Mouse (Mus musculus) liver, embryonic 14.5 days (tissue): Measurements from ENCODE around the gene Gadl1. TPM values are rescaled to one million over a fixed set of nuclear protein-coding genes. Genes with fewer than 3 reads are reported as not detected.
A peak's percentile ranks its signal among the peaks of the same experiment; 100 is the strongest.

Source experiments
- ATAC-seq: fragments of 200-750 bp; cut with Nextera tagmentation; 2 replicates; pipeline ENCODE4 v1.8.0; 2017; ENCODE audit warnings: moderate number of reproducible peaks, mild to moderate bottlenecking, moderate library complexity; ENCODE audit not compliant: insufficient read depth
- DNase-seq, 3 experiments: peaks; one replicate each; pipeline ENCODE4 v3.0.0-alpha.2; 2012 to 2013; ENCODE audit warnings: low read depth in 3 of 3, low spot score in 3 of 3
- H3K27ac ChIP-seq: fragments of 300-500 bp; sonication (generic); 2 replicates; pipeline ENCODE4 v1.5.1; 2014; ENCODE audit warnings: moderate library complexity, mild to moderate bottlenecking, control low read depth, inconsistent platforms
- H3K27me3 ChIP-seq: fragments of 300-500 bp; sonication (generic); 2 replicates; pipeline ENCODE4 v1.6.1; 2014; ENCODE audit warnings: mild to moderate bottlenecking, low read length, moderate library complexity; ENCODE audit not compliant: control insufficient read depth, insufficient read depth
- H3K36me3 ChIP-seq: fragments of 300-500 bp; sonication (generic); replicated peaks from 2 replicates; pipeline ENCODE4 v1.6.1; 2014; ENCODE audit warnings: low read depth; ENCODE audit not compliant: control insufficient read depth, insufficient read depth
- H3K4me1 ChIP-seq, 2 experiments: fragments of 200-500 bp in 1 of 2; fragments of 300-500 bp in 1 of 2; sonication (generic) in 1 of 2; replicated peaks; 2 replicates each; pipeline ENCODE4 v1.6.1; 2012 to 2014; ENCODE audit warnings: antibody characterized with exemption in 1 of 2, inconsistent platforms in 1 of 2, low read length in 1 of 2; ENCODE audit not compliant: control insufficient read depth in 2 of 2, insufficient read depth in 2 of 2
- H3K4me2 ChIP-seq: fragments of 300-500 bp; sonication (generic); 2 replicates; pipeline ENCODE4 v1.6.1; 2014; ENCODE audit warnings: low read depth, mild to moderate bottlenecking, control low read depth, moderate library complexity
- H3K4me3 ChIP-seq, 2 experiments: fragments of 200-500 bp in 1 of 2; fragments of 300-500 bp in 1 of 2; sonication (generic) in 1 of 2; 2 replicates each; pipeline ENCODE4 v1.5.1; 2012 to 2014; ENCODE audit warnings: low read depth in 2 of 2, low read length in 2 of 2, mild to moderate bottlenecking in 2 of 2, control low read depth in 1 of 2, inconsistent platforms in 1 of 2, moderate library complexity in 1 of 2; ENCODE audit not compliant: insufficient read depth in 1 of 2
- H3K9ac ChIP-seq: fragments of 300-500 bp; sonication (generic); replicated peaks from 2 replicates; pipeline ENCODE4 v1.6.1; 2014; ENCODE audit warnings: mild to moderate bottlenecking, control low read depth, moderate library complexity
- H3K9me3 ChIP-seq: fragments of 300-500 bp; sonication (generic); 2 replicates; pipeline ENCODE4 v1.6.1; 2016; ENCODE audit warnings: low read length, mixed read lengths; ENCODE audit not compliant: control insufficient read depth
- CTCF ChIP-seq: IDR thresholded peaks from 2 replicates; pipeline ENCODE4 v1.5.1; 2016; ENCODE audit warnings: antibody characterized with exemption, low read depth, control low read depth
- EP300 ChIP-seq: IDR thresholded peaks from 2 replicates; pipeline ENCODE4 v1.6.1; 2016; ENCODE audit warnings: antibody characterized with exemption, low read depth
- WGBS: fragments of 180-500 bp; shearing (Covaris S2); extraction: QIAGEN DNeasy Blood & Tissue Kit; methylation state at CpG from one replicate; pipeline ENCODE4 v1.1.7; 2014; ENCODE audit not compliant: insufficient replicate concordance; 5-methylcytosine and 5-hydroxymethylcytosine counted together
- polyA plus RNA-seq, 2 experiments: library from polyadenylated mRNA; depleted of rRNA in 1 of 2; stranded (reverse) in 1 of 2; unstranded in 1 of 2; fragments of >200 nt; fragmentation: Nextera tagmentation in 1 of 2; extraction: Ambion mirVana in 1 of 2; gene quantifications; 2 replicates each; pipeline versions ENCODE4 v1.2.1 to v1.2.3; 2012 to 2014

Gadl1 gene
- polyA plus RNA-seq, 2 experiments, result 0.23 TPM; not detected in 1

DNA sequence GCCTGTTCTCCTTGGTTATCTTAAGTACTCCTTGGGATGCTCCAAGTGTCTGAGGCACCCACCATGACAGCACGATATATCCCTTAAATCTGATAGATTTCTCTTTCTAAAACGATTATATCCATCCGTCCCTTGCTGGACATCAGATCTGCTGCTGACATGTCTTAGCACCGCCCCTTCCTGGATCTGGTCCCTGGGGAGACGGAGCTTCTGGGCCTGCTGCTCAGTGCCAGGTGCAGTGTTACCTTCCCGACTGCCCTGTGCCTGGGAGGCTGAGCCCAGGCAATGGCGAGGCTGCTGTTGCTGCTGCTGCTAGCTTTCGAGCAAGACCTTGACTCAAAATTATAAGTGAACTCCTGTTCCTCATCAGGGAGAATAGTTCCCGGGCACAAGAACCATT, 190.8 kb downstream of the Gadl1 start:
- 65% methylated on average over 9 of the region's 9 CpGs for WGBS
- no peak for ATAC-seq
- DNase-seq, result no peak
- no peaks in the 10 kb centered on the region for H3K4me1 ChIP-seq
- H3K36me3 ChIP-seq, result no peaks in the 10 kb centered on the region
- no peak overlapping the region for H3K4me2 ChIP-seq
- H3K4me3 ChIP-seq, result no peak overlapping the region
- TF ChIP-seq CTCF, result no peak
- no peak for TF ChIP-seq EP300
- no peaks in the 10 kb centered on the region for H3K9me3 ChIP-seq
- no peak overlapping the region for H3K27ac ChIP-seq
- no peaks in the 10 kb centered on the region for H3K27me3 ChIP-seq
- H3K9ac ChIP-seq, result no peak overlapping the region

DNA sequence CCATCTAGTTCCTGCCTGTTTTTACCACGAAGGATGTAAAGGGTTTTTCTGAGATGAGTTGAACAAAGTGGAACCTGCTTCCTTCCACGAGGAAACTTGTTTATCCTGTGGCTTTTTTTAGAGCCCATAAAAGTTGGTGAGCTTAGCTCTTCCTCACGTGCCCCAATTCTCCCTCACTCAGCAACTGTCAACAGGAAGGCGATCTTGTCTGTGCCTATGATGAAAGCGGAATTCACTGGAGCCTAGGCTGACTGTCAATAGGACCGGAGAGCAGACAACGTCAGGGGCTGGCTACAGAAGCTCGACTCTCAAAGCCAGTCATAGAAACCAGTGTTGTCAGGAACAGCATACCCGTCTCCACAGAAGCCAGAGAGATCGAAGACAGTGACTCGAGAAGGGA, 192.6 kb downstream of the Gadl1 start:
- Histone ChIP-seq H3K4me3 (no peak overlapping the region), H3K9me3 (no peaks in the 10 kb centered on the region), H3K9ac (no peak overlapping the region), H3K27me3 (no peaks in the 10 kb centered on the region), H3K4me2 (no peak overlapping the region), H3K4me1 (no peaks in the 10 kb centered on the region), H3K36me3 (no peaks in the 10 kb centered on the region; the same call in 1 of the 2 replicates), H3K27ac (no peak overlapping the region)
- ATAC-seq, result no peak
- TF ChIP-seq EP300 (no peak), CTCF (no peak)
- WGBS, result 48% methylated on average over 11 of the region's 11 CpGs
- no peak for DNase-seq

DNA sequence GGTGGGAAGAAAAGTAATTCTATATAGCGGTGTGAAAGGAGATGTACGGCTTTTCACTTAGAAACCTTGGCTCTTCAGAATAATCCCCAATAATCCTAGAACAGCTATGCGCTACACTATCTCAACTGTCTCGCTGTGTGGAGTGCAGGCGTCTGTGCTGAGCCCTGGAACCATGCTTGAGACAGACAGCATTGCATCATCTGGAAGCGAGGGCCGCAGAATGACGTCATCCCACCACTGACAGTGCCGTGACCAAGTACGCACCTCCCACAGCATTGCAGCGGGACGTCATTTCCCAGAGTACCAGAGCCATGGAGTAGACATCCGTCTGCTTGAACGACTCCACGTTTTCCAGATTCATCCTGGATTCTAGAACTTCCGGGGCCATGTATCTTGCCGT, 195.5 kb downstream of the Gadl1 start:
- Histone ChIP-seq H3K9me3 (no peaks in the 10 kb centered on the region), H3K36me3 (peaks cover 1% of the 10 kb centered on the region), H3K27ac (no peak overlapping the region), H3K4me1 (no peaks in the 10 kb centered on the region), H3K4me3 (no peak overlapping the region), H3K4me2 (no peak overlapping the region), H3K9ac (no peak overlapping the region), H3K27me3 (no peaks in the 10 kb centered on the region)
- no peak for TF ChIP-seq CTCF
- TF ChIP-seq EP300, result no peak
- DNase-seq, result no peak
- ATAC-seq, result no peak
- 82% methylated on average over 17 of the region's 17 CpGs for WGBS

DNA sequence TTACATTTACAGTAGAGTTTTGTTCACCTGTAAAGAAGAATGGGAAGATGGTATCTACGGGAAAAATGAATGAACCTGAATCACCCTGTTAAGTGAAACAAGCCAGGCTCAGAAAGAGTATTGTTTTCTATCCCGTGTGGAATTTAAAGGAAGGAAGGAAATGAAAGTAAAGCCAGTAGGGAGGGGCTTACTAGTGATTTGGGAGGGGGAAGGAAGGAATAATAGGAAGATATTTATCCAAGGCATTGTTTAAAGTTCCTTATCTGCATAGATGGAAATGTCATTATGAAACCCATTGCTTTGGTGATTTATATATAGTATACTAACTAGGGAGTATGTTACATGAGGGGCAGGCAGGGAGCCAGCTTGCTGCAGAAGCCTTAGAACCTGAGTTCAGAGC, 199.5 kb downstream of the Gadl1 start:
- Histone ChIP-seq H3K27ac (no peak overlapping the region), H3K4me2 (no peak overlapping the region), H3K4me3 (no peak overlapping the region), H3K27me3 (no peaks in the 10 kb centered on the region), H3K9ac (no peak overlapping the region), H3K4me1 (peaks cover 4 to 13% of the 10 kb centered on the region in 2 experiments; a peak in 2 of 4 replicates), H3K36me3 (peaks cover 2% of the 10 kb centered on the region), H3K9me3 (no peaks in the 10 kb centered on the region)
- DNase-seq, result no peak
- 54% methylated on average over 2 of the region's 2 CpGs for WGBS
- TF ChIP-seq CTCF, result no peak
- no peak for TF ChIP-seq EP300
- ATAC-seq, result no peak

DNA sequence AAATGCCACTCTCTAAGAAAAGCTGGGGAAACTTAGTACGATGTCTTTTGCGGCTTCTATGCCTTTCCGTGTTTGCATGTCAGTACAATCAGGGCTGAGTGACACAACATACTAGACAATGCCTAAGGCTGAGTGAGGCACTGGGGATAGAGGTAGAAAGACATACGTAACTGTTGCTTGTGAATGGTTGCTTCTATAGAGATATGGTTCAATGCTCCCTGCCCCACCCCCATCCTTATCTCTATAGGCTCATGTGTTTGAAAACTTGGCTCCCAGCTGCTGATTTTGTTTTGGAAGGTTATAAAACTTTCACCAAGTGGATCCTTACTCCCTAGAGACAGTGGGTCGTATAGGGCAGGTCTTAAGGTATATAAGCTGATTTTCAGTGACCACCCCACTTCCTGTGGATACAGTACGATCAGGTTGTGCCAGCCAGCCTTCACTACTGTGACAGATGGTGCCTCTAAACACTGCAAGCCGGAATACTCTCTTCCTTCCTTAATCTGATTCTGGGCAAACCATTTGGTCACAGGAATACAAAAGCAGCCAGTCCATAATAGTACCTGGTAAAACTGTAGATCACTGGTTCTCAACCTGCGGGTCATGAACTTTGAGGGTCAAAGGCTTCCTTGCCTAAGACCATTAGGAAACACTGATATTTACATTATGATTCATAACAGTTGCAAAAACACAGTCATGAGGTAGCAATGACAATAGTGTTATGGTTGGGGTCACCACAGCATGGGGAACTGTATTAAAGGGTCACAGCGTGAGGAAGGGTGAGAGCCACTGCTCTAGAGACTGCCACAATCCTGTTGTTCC, 202.1 kb downstream of the Gadl1 start:
- Histone ChIP-seq H3K4me3 (no peak overlapping the region), H3K27ac (no peak overlapping the region), H3K27me3 (no peaks in the 10 kb centered on the region), H3K4me2 (no peak overlapping the region), H3K4me1 (peaks cover 4 to 13% of the 10 kb centered on the region in 2 experiments; a peak in 2 of 4 replicates), H3K9me3 (no peaks in the 10 kb centered on the region), H3K36me3 (peaks cover 2% of the 10 kb centered on the region), H3K9ac (no peak overlapping the region)
- DNase-seq (peak; percentile 14 to 60 (median 29)), ATAC-seq (peak; percentile 79)
- TF ChIP-seq EP300, result peak; percentile 14; the same call in 1 of the 2 replicates
- TF ChIP-seq CTCF, result no peak
- WGBS, result 39% methylated on average over 9 of the region's 9 CpGs
